ENCODE assay signal across 8 mouse cellular contexts in genomic region chr17:52182706-52183105, GRCm38 (mm10).
A peak's percentile ranks its signal among the peaks of the same experiment; 100 is the strongest.
DNase-seq lines count a peak whose midpoint lies in the region; ATAC-seq and TF ChIP-seq lines count a peak whose summit lies in the region.

No protein-coding gene starts in this region.

- no peak overlapping the region for H3K4me2 ChIP-seq in forebrain, embryonic 14.5 days (ENCODE audit: low read length)
- no peak overlapping the region for H3K4me2 ChIP-seq in forebrain, embryonic 15.5 days (replicated peaks)
- no peak overlapping the region for H3K4me2 ChIP-seq in midbrain, embryonic 11.5 days
- no peak overlapping the region for H3K4me2 ChIP-seq in midbrain, embryonic 16.5 days (ENCODE audit: low read length)
- H3K4me2 ChIP-seq in liver, postnatal 0 days (ENCODE audit: low read depth, low read length) = no peak overlapping the region

- H3K4me3 ChIP-seq in forebrain, embryonic 14.5 days (ENCODE audit: low read depth, low read length) = no peak overlapping the region
- no peak overlapping the region for H3K4me3 ChIP-seq in forebrain, embryonic 15.5 days
- no peak overlapping the region for H3K4me3 ChIP-seq in midbrain, embryonic 11.5 days (ENCODE audit: low read depth, low read length)
- H3K4me3 ChIP-seq in midbrain, embryonic 16.5 days (ENCODE audit: low read depth, low read length) = no peak overlapping the region
- no peak overlapping the region for H3K4me3 ChIP-seq in liver, postnatal 0 days (ENCODE audit: low read depth, low read length)

- peak; percentile 31 for DNase-seq in forebrain, embryonic 14.5 days (ENCODE audit: low spot score)
- DNase-seq in midbrain, embryonic 11.5 days (ENCODE audit: low spot score, missing footprints) = no peak
- DNase-seq in liver, postnatal 0 days = peak; percentile 30
- DNase-seq in splenic B cell, adult 2 months (ENCODE audit: low read depth, low spot score) = peak; percentile 93

- no peaks in the 10 kb centered on the region for H3K9me3 ChIP-seq in forebrain, embryonic 14.5 days (replicated peaks; ENCODE audit: control insufficient read depth, low read length)
- no peaks in the 10 kb centered on the region for H3K9me3 ChIP-seq in forebrain, embryonic 15.5 days
- H3K9me3 ChIP-seq in midbrain, embryonic 11.5 days (ENCODE audit: control insufficient read depth, low read length) = no peaks in the 10 kb centered on the region
- no peaks in the 10 kb centered on the region; the same call in 1 of the 2 replicates for H3K9me3 ChIP-seq in midbrain, embryonic 16.5 days (replicated peaks; ENCODE audit: control insufficient read depth, low read length, poor library complexity, severe bottlenecking)
- H3K9me3 ChIP-seq in liver, postnatal 0 days (ENCODE audit: low read length) = no peaks in the 10 kb centered on the region

- no peaks in the 10 kb centered on the region for H3K4me1 ChIP-seq in forebrain, embryonic 14.5 days (ENCODE audit: control insufficient read depth, insufficient read depth, low read length)
- no peaks in the 10 kb centered on the region for H3K4me1 ChIP-seq in forebrain, embryonic 15.5 days
- no peaks in the 10 kb centered on the region for H3K4me1 ChIP-seq in midbrain, embryonic 11.5 days (ENCODE audit: control insufficient read depth, insufficient read depth, low read length)
- H3K4me1 ChIP-seq in midbrain, embryonic 16.5 days (ENCODE audit: control insufficient read depth, insufficient read depth, low read length) = no peaks in the 10 kb centered on the region
- no peaks in the 10 kb centered on the region for H3K4me1 ChIP-seq in liver, postnatal 0 days (ENCODE audit: insufficient read depth)

- no peaks in the 10 kb centered on the region for H3K27me3 ChIP-seq in forebrain, embryonic 14.5 days (replicated peaks; ENCODE audit: control insufficient read depth, insufficient read depth, low read length)
- H3K27me3 ChIP-seq in forebrain, embryonic 15.5 days = no peaks in the 10 kb centered on the region
- no peaks in the 10 kb centered on the region for H3K27me3 ChIP-seq in midbrain, embryonic 11.5 days (ENCODE audit: control insufficient read depth, insufficient read depth, low read length)
- no peaks in the 10 kb centered on the region for H3K27me3 ChIP-seq in midbrain, embryonic 16.5 days (ENCODE audit: control insufficient read depth, insufficient read depth, low read depth, low read length)
- H3K27me3 ChIP-seq in liver, postnatal 0 days (ENCODE audit: insufficient read depth, low read length) = no peaks in the 10 kb centered on the region
- no peaks in the 10 kb centered on the region for H3K27me3 ChIP-seq in splenic B cell, adult 2 months (ENCODE audit: control insufficient read depth, insufficient read depth, low read length, poor library complexity, severe bottlenecking)

- peak; percentile 67 for TF ChIP-seq CTCF in liver, postnatal 0 days (IDR thresholded peaks at IDR 0.05; ENCODE audit: low read depth)

- no peak for TF ChIP-seq EP300 in liver, postnatal 0 days (IDR thresholded peaks at IDR 0.05; ENCODE audit: low read depth)

- ATAC-seq in forebrain, embryonic 14.5 days = no peak
- ATAC-seq in forebrain, embryonic 15.5 days (replicated peaks) = no peak
- ATAC-seq in midbrain, embryonic 11.5 days (ENCODE audit: low FRiP score) = peak; percentile 70; the same call in 1 of the 2 replicates
- no peak for ATAC-seq in midbrain, embryonic 16.5 days
- ATAC-seq in common myeloid progenitor, adult 5-6 weeks (replicated peaks; ENCODE audit: low read depth, poor library complexity, severe bottlenecking) = peak; percentile 82
- ATAC-seq in liver, postnatal 0 days = no peak
- no peak for ATAC-seq in megakaryocyte-erythroid progenitor cell, adult 5-6 weeks (replicated peaks; ENCODE audit: low FRiP score, low TSS enrichment, poor library complexity, severe bottlenecking)

- H3K36me3 ChIP-seq in forebrain, embryonic 14.5 days (ENCODE audit: control insufficient read depth, insufficient read depth, low read length) = no peaks in the 10 kb centered on the region
- H3K36me3 ChIP-seq in forebrain, embryonic 15.5 days = no peaks in the 10 kb centered on the region
- H3K36me3 ChIP-seq in midbrain, embryonic 11.5 days (ENCODE audit: control insufficient read depth, insufficient read depth, low read length) = no peaks in the 10 kb centered on the region
- no peaks in the 10 kb centered on the region for H3K36me3 ChIP-seq in midbrain, embryonic 16.5 days (ENCODE audit: control insufficient read depth, insufficient read depth, low read length)
- H3K36me3 ChIP-seq in liver, postnatal 0 days (replicated peaks; ENCODE audit: insufficient read depth, low read length) = no peaks in the 10 kb centered on the region
- H3K36me3 ChIP-seq in splenic B cell, adult 2 months (ENCODE audit: control insufficient read depth, insufficient read depth, low read length, poor library complexity, severe bottlenecking) = no peaks in the 10 kb centered on the region

- H3K9ac ChIP-seq in forebrain, embryonic 14.5 days (ENCODE audit: low read length) = no peak overlapping the region
- no peak overlapping the region for H3K9ac ChIP-seq in forebrain, embryonic 15.5 days (replicated peaks)
- no peak overlapping the region for H3K9ac ChIP-seq in midbrain, embryonic 11.5 days (ENCODE audit: low read length)
- H3K9ac ChIP-seq in midbrain, embryonic 16.5 days (ENCODE audit: low read depth, low read length) = no peak overlapping the region
- H3K9ac ChIP-seq in liver, postnatal 0 days (replicated peaks) = no peak overlapping the region

- 55% methylated on average over 3 of the region's 3 CpGs for WGBS in forebrain, embryonic 14.5 days
- WGBS in forebrain, embryonic 15.5 days = 53% methylated on average over 3 of the region's 3 CpGs
- 42% methylated on average over 3 of the region's 3 CpGs for WGBS in midbrain, embryonic 11.5 days
- 50% methylated on average over 3 of the region's 3 CpGs for WGBS in midbrain, embryonic 16.5 days
- WGBS in liver, postnatal 0 days (ENCODE audit: insufficient replicate concordance) = 23% methylated on average over 3 of the region's 3 CpGs

- H3K27ac ChIP-seq in forebrain, embryonic 14.5 days (ENCODE audit: low read depth, low read length) = no peak overlapping the region
- H3K27ac ChIP-seq in forebrain, embryonic 15.5 days (replicated peaks) = no peak overlapping the region
- no peak overlapping the region for H3K27ac ChIP-seq in midbrain, embryonic 11.5 days (ENCODE audit: low read depth, low read length)
- no peak overlapping the region for H3K27ac ChIP-seq in midbrain, embryonic 16.5 days (ENCODE audit: low read length)
- H3K27ac ChIP-seq in liver, postnatal 0 days (ENCODE audit: low read depth) = no peak overlapping the region

Comparison
In these comparisons a context has a peak if more than half of its experiments do, and no peak if none do; other contexts are left out.
1. ATAC-seq: peak in midbrain, embryonic 11.5 days (single experiment) and common myeloid progenitor, adult 5-6 weeks (single experiment); none in forebrain, embryonic 14.5 days (single experiment), forebrain, embryonic 15.5 days (single experiment), midbrain, embryonic 16.5 days (single experiment), liver, postnatal 0 days (single experiment) and megakaryocyte-erythroid progenitor cell, adult 5-6 weeks (single experiment).